Mouse (Mus musculus): ENCODE measurements around the gene Ldlrad3.
A peak's percentile ranks its signal among the peaks of the same experiment; 100 is the strongest.

Gene Ldlrad3

GRCm38 (mm10) chr2:102185951-102186561 lies at the start of gene Ldlrad3:
TSS of gene Ldlrad3 (minus strand) at chr2:102186385.
- peak; percentile 88 for DNase-seq

- DNase-seq = no peak
These were observed 45.3 kb upstream of the Ldlrad3 start for GRCm38 (mm10) chr2:102231470-102231869.

GRCm38 (mm10) chr2:102229126-102229525 lies 42.9 kb upstream of the Ldlrad3 start:
- no peak for DNase-seq

GRCm38 (mm10) chr2:102228331-102228730 lies 42.1 kb upstream of the Ldlrad3 start:
- no peak for DNase-seq

- DNase-seq = no peak
These were observed 41.7 kb upstream of the Ldlrad3 start for GRCm38 (mm10) chr2:102227839-102228238.

GRCm38 (mm10) chr2:102226274-102226673 lies 40.1 kb upstream of the Ldlrad3 start:
- DNase-seq = no peak

GRCm38 (mm10) chr2:102223355-102224128 lies 37.4 kb upstream of the Ldlrad3 start:
- DNase-seq = no peak

- DNase-seq = no peak
These were observed 36.6 kb upstream of the Ldlrad3 start for GRCm38 (mm10) chr2:102222749-102223148.

GRCm38 (mm10) chr2:102216817-102217216 lies 30.6 kb upstream of the Ldlrad3 start:
- no peak for DNase-seq

- no peak for DNase-seq
These were observed 25.9 kb upstream of the Ldlrad3 start for GRCm38 (mm10) chr2:102212096-102212495.

GRCm38 (mm10) chr2:102205672-102206399 lies 19.7 kb upstream of the Ldlrad3 start:
- DNase-seq = no peak

GRCm38 (mm10) chr2:102203478-102203877 lies 17.3 kb upstream of the Ldlrad3 start:
- no peak for DNase-seq

- DNase-seq = no peak
These were observed 16.1 kb upstream of the Ldlrad3 start for GRCm38 (mm10) chr2:102202211-102202770.

- DNase-seq = no peak
These were observed 15.2 kb upstream of the Ldlrad3 start for GRCm38 (mm10) chr2:102201198-102201948.

GRCm38 (mm10) chr2:102197332-102197731 lies 11.1 kb upstream of the Ldlrad3 start:
- DNase-seq = no peak

- DNase-seq = peak; percentile 20
These were observed 10.5 kb upstream of the Ldlrad3 start for GRCm38 (mm10) chr2:102196709-102197108.

GRCm38 (mm10) chr2:102195494-102195893 lies 9.3 kb upstream of the Ldlrad3 start:
- DNase-seq = no peak

GRCm38 (mm10) chr2:102194247-102194646 lies 8.1 kb upstream of the Ldlrad3 start:
- no peak for DNase-seq

- DNase-seq = no peak
These were observed 7.0 kb upstream of the Ldlrad3 start for GRCm38 (mm10) chr2:102192943-102193820.

GRCm38 (mm10) chr2:102191736-102192135 lies 5.6 kb upstream of the Ldlrad3 start:
- DNase-seq = no peak

GRCm38 (mm10) chr2:102190956-102191355 lies 4.8 kb upstream of the Ldlrad3 start:
- DNase-seq = no peak
